Mouse (Mus musculus) neutrophil, adult 5-6 weeks (primary cell): ENCODE measurements at regions not wholly inside any gene's neighbourhood (a gene's known extent, or its start where the extent isn't known, plus 50 kb on each side); places are given as distances from the start of the nearest gene placed in this dataset.

Experiments used
- ATAC-seq: fragments of 151-379, 151-347 bp; 2 replicates; pipeline ENCODE4 v1.8.0; 2017; ENCODE audit warnings: mild to moderate bottlenecking, moderate TSS enrichment; ENCODE audit not compliant: insufficient number of reproducible peaks, poor library complexity, low FRiP score, severe bottlenecking; ENCODE audit errors: extremely low read depth

- no peak for ATAC-seq
Measured at GRCm38 (mm10) chr11:20967321-20967984, 123.6 kb upstream of the Peli1 start.

- no peak for ATAC-seq
Measured at GRCm38 (mm10) chr11:20968341-20968740, 122.8 kb upstream of the Peli1 start.

GRCm38 (mm10) chr11:20973141-20973540 is 118.0 kb upstream of the Peli1 start:
- no peak for ATAC-seq

GRCm38 (mm10) chr11:20981588-20981987 is 109.5 kb upstream of the Peli1 start:
- ATAC-seq, result no peak

GRCm38 (mm10) chr11:20982010-20982409 is 109.1 kb upstream of the Peli1 start:
- ATAC-seq, result no peak

GRCm38 (mm10) chr11:20982500-20982899 is 108.6 kb upstream of the Peli1 start:
- no peak for ATAC-seq

- ATAC-seq, result no peak
Measured at GRCm38 (mm10) chr11:20985069-20985759, 105.9 kb upstream of the Peli1 start.

GRCm38 (mm10) chr11:20985771-20986170 is 105.3 kb upstream of the Peli1 start:
- ATAC-seq, result no peak

- no peak for ATAC-seq
Measured at GRCm38 (mm10) chr11:20987171-20987815, 103.8 kb upstream of the Peli1 start.

- no peak for ATAC-seq
Measured at GRCm38 (mm10) chr11:20987841-20988251, 103.2 kb upstream of the Peli1 start.

GRCm38 (mm10) chr11:20988871-20989270 is 102.2 kb upstream of the Peli1 start:
- ATAC-seq, result no peak

- ATAC-seq, result no peak
Measured at GRCm38 (mm10) chr11:20993580-20993979, 97.5 kb upstream of the Peli1 start.

- no peak for ATAC-seq
Measured at GRCm38 (mm10) chr11:21001400-21001799, 89.7 kb upstream of the Peli1 start.

GRCm38 (mm10) chr11:21007222-21007621 is 83.9 kb upstream of the Peli1 start:
- no peak for ATAC-seq

- ATAC-seq, result no peak
Measured at GRCm38 (mm10) chr11:21009505-21009904, 81.6 kb upstream of the Peli1 start.

- no peak for ATAC-seq
Measured at GRCm38 (mm10) chr11:21010867-21011266, 80.2 kb upstream of the Peli1 start.

- ATAC-seq, result no peak
Measured at GRCm38 (mm10) chr11:21014250-21014649, 76.8 kb upstream of the Peli1 start.

- no peak for ATAC-seq
Measured at GRCm38 (mm10) chr11:21015536-21015935, 75.6 kb upstream of the Peli1 start.

GRCm38 (mm10) chr11:21016133-21016746 is 74.9 kb upstream of the Peli1 start:
- ATAC-seq, result no peak
